Mouse (Mus musculus) liver, adult 2 months (tissue): Measurements from ENCODE around the gene Slc11a2. TPM values are rescaled to one million over a fixed set of nuclear protein-coding genes. Genes with fewer than 3 reads are reported as not detected.

Source experiments
- DNase-seq: peaks from one replicate; pipeline ENCODE4 v3.0.0-alpha.2; 2011; ENCODE audit warnings: low read depth, low spot score; ENCODE audit errors: extremely low read depth
- H3K27ac ChIP-seq: fragments of 200-500 bp; replicated peaks from 2 replicates; pipeline ENCODE4 v1.5.1; 2012; ENCODE audit warnings: low read depth, mild to moderate bottlenecking, control low read depth, inconsistent platforms, low read length; ENCODE audit not compliant: insufficient read depth
- H3K27me3 ChIP-seq: fragments of 200-500 bp; 2 replicates; pipeline ENCODE4 v1.6.1; 2012; ENCODE audit warnings: mild to moderate bottlenecking, moderate library complexity, low read length, inconsistent platforms; ENCODE audit not compliant: control insufficient read depth, insufficient read depth
- H3K36me3 ChIP-seq: fragments of 200-500 bp; 2 replicates; pipeline ENCODE4 v1.6.1; 2012; ENCODE audit warnings: low read length, inconsistent platforms; ENCODE audit not compliant: control insufficient read depth, insufficient read depth
- H3K4me1 ChIP-seq: fragments of 200-500 bp; 2 replicates; pipeline ENCODE4 v1.6.1; 2011; ENCODE audit warnings: low read length; ENCODE audit not compliant: control insufficient read depth, insufficient read depth
- H3K4me3 ChIP-seq: fragments of 200-500 bp; 2 replicates; pipeline ENCODE4 v1.5.1; 2011; ENCODE audit warnings: low read depth, mild to moderate bottlenecking, control low read depth, low read length, moderate library complexity; ENCODE audit not compliant: insufficient read depth
- H3K79me2 ChIP-seq: fragments of 200-500 bp; 2 replicates; pipeline ENCODE4 v1.6.1; 2012; ENCODE audit warnings: inconsistent platforms, mild to moderate bottlenecking, low read length, moderate library complexity; ENCODE audit not compliant: control insufficient read depth, insufficient read depth
- H3K9ac ChIP-seq: fragments of 200-500 bp; 2 replicates; pipeline ENCODE4 v1.6.1; 2012; ENCODE audit warnings: low read depth, mild to moderate bottlenecking, control low read depth, inconsistent platforms, low read length
- CTCF ChIP-seq: fragments of 200-500 bp; IDR thresholded peaks from 2 replicates; pipeline ENCODE4 v1.5.1; 2011; ENCODE audit warnings: low read depth, low read length, control low read depth
- POLR2A ChIP-seq: fragments of 200-500 bp; IDR thresholded peaks from 2 replicates; pipeline ENCODE4 v1.6.1; 2011; ENCODE audit warnings: low read length, control low read depth; ENCODE audit not compliant: insufficient read depth; ENCODE audit errors: extremely low read depth
- WGBS: fragments of 180-500 bp; shearing (Covaris S2); methylation state at CpG from one replicate; pipeline ENCODE4 v1.1.7; 2018; 5-methylcytosine and 5-hydroxymethylcytosine counted together
- polyA plus RNA-seq: library from polyadenylated mRNA; depleted of rRNA; stranded (reverse); fragments of >200 nt; gene quantifications from 2 replicates; pipeline ENCODE4 v1.2.3, GENCODE M21; 2012
- total RNA-seq: library from RNA; depleted of rRNA; stranded (reverse); fragments of >200 nt; gene quantifications from 2 replicates; pipeline ENCODE4 v1.2.3, GENCODE M21; 2014

Slc11a2 gene
- total and polyA plus RNA-seq, 2 experiments, result 14.5 to 25.2 TPM

- 10% methylated on average over 6 of the region's 8 CpGs for WGBS
- H3K36me3 ChIP-seq, result peaks cover 2% of the 10 kb centered on the region; the same call in 1 of the 2 replicates
- peaks cover 18% of the 10 kb centered on the region for H3K4me1 ChIP-seq
- TF ChIP-seq POLR2A, result no peak
- TF ChIP-seq CTCF, result no peak
- peak; percentile 19 for DNase-seq
- no peaks in the 10 kb centered on the region for H3K27me3 ChIP-seq
- H3K9ac ChIP-seq, result peak overlapping the region; percentile 91
- peak overlapping the region; percentile 88 for H3K4me3 ChIP-seq
- H3K79me2 ChIP-seq, result no peaks in the 10 kb centered on the region
- H3K27ac ChIP-seq, result peak overlapping the region; percentile 90
Measured at GRCm38 (mm10) chr15:100467738-100468137, 42.9 kb upstream of the Slc11a2 start.

- Histone ChIP-seq H3K36me3 (no peaks in the 10 kb centered on the region), H3K4me1 (peaks cover 18% of the 10 kb centered on the region), H3K9ac (no peak overlapping the region), H3K79me2 (no peaks in the 10 kb centered on the region), H3K27ac (peak overlapping the region; percentile 79), H3K4me3 (no peak overlapping the region), H3K27me3 (no peaks in the 10 kb centered on the region)
- DNase-seq, result no peak
- no peak for TF ChIP-seq POLR2A
- 12% methylated on average over 2 of the region's 2 CpGs for WGBS
Measured at GRCm38 (mm10) chr15:100465432-100465831, 40.6 kb upstream of the Slc11a2 start.

GRCm38 (mm10) chr15:100463712-100464111 lies 38.8 kb upstream of the Slc11a2 start:
- H3K27me3 ChIP-seq, result no peaks in the 10 kb centered on the region
- no peaks in the 10 kb centered on the region for H3K36me3 ChIP-seq
- H3K4me1 ChIP-seq, result peaks cover 9% of the 10 kb centered on the region
- no peak overlapping the region for H3K27ac ChIP-seq
- DNase-seq, result peak; percentile 55
- H3K4me3 ChIP-seq, result no peak overlapping the region
- WGBS, result 28% methylated on average over 6 of the region's 6 CpGs
- H3K79me2 ChIP-seq, result no peaks in the 10 kb centered on the region
- peak; percentile 68 for TF ChIP-seq CTCF
- TF ChIP-seq POLR2A, result no peak
- H3K9ac ChIP-seq, result no peak overlapping the region

- H3K4me1 ChIP-seq, result peaks cover 7% of the 10 kb centered on the region; the same call in 1 of the 2 replicates
- H3K9ac ChIP-seq, result no peak overlapping the region
- no peaks in the 10 kb centered on the region for H3K36me3 ChIP-seq
- no peak overlapping the region for H3K4me3 ChIP-seq
- WGBS, result 82% methylated on average over 5 of the region's 5 CpGs
- TF ChIP-seq CTCF (no peak), POLR2A (no peak)
- no peaks in the 10 kb centered on the region for H3K27me3 ChIP-seq
- no peak overlapping the region for H3K27ac ChIP-seq
- DNase-seq, result no peak
- H3K79me2 ChIP-seq, result no peaks in the 10 kb centered on the region
Measured at GRCm38 (mm10) chr15:100462086-100462485, 37.2 kb upstream of the Slc11a2 start.

- Histone ChIP-seq H3K27me3 (no peaks in the 10 kb centered on the region), H3K36me3 (no peaks in the 10 kb centered on the region), H3K27ac (no peak overlapping the region), H3K9ac (no peak overlapping the region), H3K4me3 (no peak overlapping the region), H3K4me1 (peaks cover 11% of the 10 kb centered on the region), H3K79me2 (no peaks in the 10 kb centered on the region)
- WGBS, result 75% methylated on average over 9 of the region's 9 CpGs
- peak; percentile 16 for DNase-seq
- TF ChIP-seq CTCF (no peak), POLR2A (no peak)
Measured at GRCm38 (mm10) chr15:100461646-100462045, 36.8 kb upstream of the Slc11a2 start.

GRCm38 (mm10) chr15:100460942-100461341 lies 36.1 kb upstream of the Slc11a2 start:
- Histone ChIP-seq H3K9ac (no peak overlapping the region), H3K4me3 (no peak overlapping the region), H3K36me3 (no peaks in the 10 kb centered on the region), H3K27me3 (no peaks in the 10 kb centered on the region), H3K27ac (peak overlapping the region; percentile 22), H3K4me1 (peaks cover 13% of the 10 kb centered on the region), H3K79me2 (no peaks in the 10 kb centered on the region)
- TF ChIP-seq CTCF (no peak), POLR2A (no peak)
- DNase-seq, result peak; percentile 84
- WGBS, result 3% methylated on average over 12 of the region's 12 CpGs
